Mouse (Mus musculus) CD4-positive naive resting alpha-beta T cell, adult 57 days (primary cell): ENCODE measurements around the gene Atg4a-ps. TPM values are rescaled to one million over a fixed set of nuclear protein-coding genes. Genes with fewer than 3 reads are reported as not detected.

Experiments used
- total RNA-seq: library from RNA; stranded (reverse); gene quantifications from one replicate; pipeline ENCODE4 v1.2.4, GENCODE M21; 2023

The Atg4a-ps gene
- total RNA-seq = 2.5 TPM

DNA sequence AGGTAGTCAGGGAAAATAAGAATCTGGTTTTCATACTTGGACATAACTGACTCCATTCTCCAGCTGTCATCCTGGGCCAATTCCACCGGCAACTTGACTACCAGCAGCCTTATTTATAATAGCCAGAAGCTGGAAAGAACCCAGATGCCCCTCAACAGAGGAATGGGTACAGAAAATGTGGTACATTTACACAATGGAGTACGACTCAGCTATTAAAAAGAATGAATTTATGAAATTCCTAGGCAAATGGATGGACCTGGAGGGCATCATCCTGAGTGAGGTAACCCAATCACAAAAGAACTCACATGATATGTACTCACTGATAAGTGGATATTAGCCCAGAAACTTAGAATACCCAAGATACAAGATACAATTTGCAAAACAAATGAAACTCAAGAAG is at the start of gene Atg4a-ps:
Atg4a-ps (minus strand) TSS at position 101 of the 400 bp plus-strand sequence.

Other genes starting within 250 kb of the Atg4a-ps start
- 0.12 TPM for gene Syt6, start 70.8 kb downstream of the Atg4a-ps start, total RNA-seq
- 6.7 TPM for gene Olfml3, start 91.9 kb upstream of the Atg4a-ps start, total RNA-seq
- not detected for gene Gm10964, start 93.3 kb upstream of the Atg4a-ps start, total RNA-seq
- gene Hipk1, start 145.5 kb upstream of the Atg4a-ps start, total RNA-seq = 221 TPM
- gene Dclre1b, start 163.4 kb upstream of the Atg4a-ps start, total RNA-seq = 22.1 TPM
- 23.0 TPM for gene Ap4b1, start 163.5 kb upstream of the Atg4a-ps start, total RNA-seq
- not detected for gene Gm43064, start 163.5 kb upstream of the Atg4a-ps start, total RNA-seq
- gene Bcl2l15, start 186.5 kb upstream of the Atg4a-ps start, total RNA-seq = 1.5 TPM
- gene Ptpn22, start 213.7 kb upstream of the Atg4a-ps start, total RNA-seq = 238 TPM